Mouse (Mus musculus) CH12.LX (cell line): ENCODE data around the gene Anp32b.

Experiments used
- CTCF ChIP-seq, 2 experiments: IDR thresholded peaks in 1 of 2; conservative IDR thresholded peaks in 1 of 2; 2 replicates each; pipeline ENCODE4 v1.5.1; 2011 to 2012; ENCODE audit warnings: low read depth in 2 of 2, low read length in 2 of 2, improper control_type of control experiment in 1 of 2, inconsistent platforms in 1 of 2, mild to moderate bottlenecking in 1 of 2, moderate library complexity in 1 of 2
- ELF1 ChIP-seq: IDR thresholded peaks from 2 replicates; pipeline ENCODE4 v1.6.1; 2014; ENCODE audit warnings: low read depth, mild to moderate bottlenecking, inconsistent platforms, low read length, improper control_type of control experiment
- EP300 ChIP-seq: IDR thresholded peaks from 2 replicates; pipeline ENCODE4 v1.6.1; 2011; ENCODE audit warnings: low read length, improper control_type of control experiment
- ETS1 ChIP-seq: conservative IDR thresholded peaks from 2 replicates; pipeline ENCODE4 v1.6.1; 2012; ENCODE audit warnings: low read depth, mild to moderate bottlenecking, inconsistent platforms, low read length, improper control_type of control experiment, moderate library complexity
- MAFK ChIP-seq: IDR thresholded peaks from 2 replicates; pipeline ENCODE4 v1.6.1; 2011; ENCODE audit warnings: low read length, improper control_type of control experiment; ENCODE audit not compliant: insufficient replicate concordance
- MAX ChIP-seq: IDR thresholded peaks from 2 replicates; pipeline ENCODE4 v1.6.1; 2011; ENCODE audit warnings: low read length, improper control_type of control experiment
- MXI1 ChIP-seq: IDR thresholded peaks from 2 replicates; pipeline ENCODE4 v1.6.1; 2011; ENCODE audit warnings: mild to moderate bottlenecking, low read depth, low read length, improper control_type of control experiment
- NRF1 ChIP-seq: IDR thresholded peaks from 2 replicates; pipeline ENCODE4 v1.6.1; 2014; ENCODE audit warnings: low read depth, mild to moderate bottlenecking, inconsistent platforms, low read length, improper control_type of control experiment, moderate library complexity
- RAD21 ChIP-seq: IDR thresholded peaks from 2 replicates; pipeline ENCODE4 v1.6.1; 2011; ENCODE audit warnings: low read depth, mild to moderate bottlenecking, low read length, improper control_type of control experiment, moderate library complexity
- SMC3 ChIP-seq: IDR thresholded peaks from 2 replicates; pipeline ENCODE4 v1.6.1; 2011; ENCODE audit warnings: low read depth, low read length, improper control_type of control experiment
- TBP ChIP-seq: conservative IDR thresholded peaks from 2 replicates; pipeline ENCODE4 v1.6.1; 2011; ENCODE audit warnings: low read depth, low read length, improper control_type of control experiment
- UBTF ChIP-seq: IDR thresholded peaks from 2 replicates; pipeline ENCODE4 v1.6.1; 2012; ENCODE audit warnings: low read depth, mild to moderate bottlenecking, inconsistent platforms, low read length, improper control_type of control experiment, moderate library complexity

- TF ChIP-seq MAFK (no peak), CTCF (conservative IDR thresholded peaks at IDR 0.05 in 1 of 2, IDR thresholded peaks at IDR 0.05 in 1 of 2; ENCODE audit: low read depth in 2 of 2, low read length in 2 of 2) (no peak), RAD21 (no peak), ELF1 (no peak), NRF1 (no peak), SMC3 (no peak), EP300 (no peak), MXI1 (no peak), UBTF (no peak), TBP (no peak), ETS1 (no peak), MAX (no peak)
Measured at GRCm38 (mm10) chr4:46457186-46457585, 6.5 kb downstream of the Anp32b start.
